Mouse (Mus musculus): Measurements from ENCODE around the gene Fgf10.

Gene Fgf10

GRCm38 (mm10) chr13:118721668-118722067 is 52.1 kb downstream of the Fgf10 start:
- DNase-seq = no peak

- DNase-seq = no peak
These were observed 62.4 kb downstream of the Fgf10 start for GRCm38 (mm10) chr13:118731850-118732552.

GRCm38 (mm10) chr13:118739854-118740411 is 70.3 kb downstream of the Fgf10 start:
- DNase-seq = no peak

GRCm38 (mm10) chr13:118742788-118743187 is 73.2 kb downstream of the Fgf10 start:
- DNase-seq = no peak

- DNase-seq = no peak
These were observed 75.2 kb downstream of the Fgf10 start for GRCm38 (mm10) chr13:118744806-118745205.

GRCm38 (mm10) chr13:118746427-118746826 is 76.8 kb downstream of the Fgf10 start:
- no peak for DNase-seq

GRCm38 (mm10) chr13:118754024-118754423 is 84.4 kb downstream of the Fgf10 start:
- DNase-seq = no peak

- DNase-seq = no peak
These were observed 89.4 kb downstream of the Fgf10 start for GRCm38 (mm10) chr13:118759021-118759420.

GRCm38 (mm10) chr13:118762982-118763381 is 93.4 kb downstream of the Fgf10 start:
- DNase-seq = no peak

- DNase-seq = no peak
These were observed 102.6 kb downstream of the Fgf10 start for GRCm38 (mm10) chr13:118772188-118772587.

GRCm38 (mm10) chr13:118775148-118775547 is 105.6 kb downstream of the Fgf10 start:
- no peak for DNase-seq

GRCm38 (mm10) chr13:118779161-118779560 is 109.6 kb downstream of the Fgf10 start:
- DNase-seq = no peak

GRCm38 (mm10) chr13:118791753-118792152 is 122.2 kb downstream of the Fgf10 start:
- DNase-seq = no peak

GRCm38 (mm10) chr13:118792198-118792597 is 122.6 kb downstream of the Fgf10 start:
- DNase-seq = no peak

- DNase-seq = no peak
These were observed 130.6 kb downstream of the Fgf10 start for GRCm38 (mm10) chr13:118800176-118800575.

GRCm38 (mm10) chr13:118806662-118807061 is 137.1 kb downstream of the Fgf10 start:
- no peak for DNase-seq

GRCm38 (mm10) chr13:118819785-118820184 is 150.2 kb downstream of the Fgf10 start:
- no peak for DNase-seq

- no peak for DNase-seq
These were observed 153.5 kb downstream of the Fgf10 start for GRCm38 (mm10) chr13:118823113-118823512.

- DNase-seq = no peak
These were observed 155.5 kb downstream of the Fgf10 start for GRCm38 (mm10) chr13:118825102-118825501.

- no peak for DNase-seq
These were observed 159.2 kb downstream of the Fgf10 start for GRCm38 (mm10) chr13:118828604-118829381.

GRCm38 (mm10) chr13:118834021-118834420 is 164.4 kb downstream of the Fgf10 start:
- no peak for DNase-seq

- no peak for DNase-seq
These were observed 165.5 kb downstream of the Fgf10 start for GRCm38 (mm10) chr13:118835078-118835477.
